Mouse (Mus musculus) kidney, postnatal 14 days (tissue): ENCODE measurements at regions not wholly inside any gene's neighbourhood (a gene's known extent, or its start where the extent isn't known, plus 50 kb on each side); places are given as distances from the start of the nearest gene placed in this dataset.

ENCODE experiments used
- DNase-seq: peaks from one replicate; pipeline ENCODE4 v3.0.0; 2022; ENCODE audit warnings: mixed read lengths

DNA sequence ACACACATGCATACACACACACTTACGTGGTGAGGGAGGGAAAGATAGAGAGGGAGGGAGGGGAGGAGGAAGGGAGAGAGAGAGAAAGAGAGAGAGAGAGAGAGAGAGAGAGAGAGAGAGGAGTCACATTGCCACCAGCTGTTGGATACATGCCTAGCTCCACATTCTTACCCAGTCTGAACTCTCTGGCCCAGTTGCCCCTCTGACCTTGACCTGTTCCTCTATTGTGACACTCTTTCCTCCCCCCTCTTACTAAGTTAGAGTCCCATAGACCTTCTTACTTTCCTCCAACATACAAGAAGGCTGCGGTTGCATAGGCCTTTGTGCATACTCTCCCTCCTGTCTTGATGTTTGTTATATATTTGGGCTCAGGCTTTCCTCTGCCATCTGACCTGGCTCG is 211.7 kb upstream of the Kazn start:
- no peak for DNase-seq

- DNase-seq: no peak
Observed at GRCm38 (mm10) chr4:142449713-142450112, 210.5 kb upstream of the Kazn start.

DNA sequence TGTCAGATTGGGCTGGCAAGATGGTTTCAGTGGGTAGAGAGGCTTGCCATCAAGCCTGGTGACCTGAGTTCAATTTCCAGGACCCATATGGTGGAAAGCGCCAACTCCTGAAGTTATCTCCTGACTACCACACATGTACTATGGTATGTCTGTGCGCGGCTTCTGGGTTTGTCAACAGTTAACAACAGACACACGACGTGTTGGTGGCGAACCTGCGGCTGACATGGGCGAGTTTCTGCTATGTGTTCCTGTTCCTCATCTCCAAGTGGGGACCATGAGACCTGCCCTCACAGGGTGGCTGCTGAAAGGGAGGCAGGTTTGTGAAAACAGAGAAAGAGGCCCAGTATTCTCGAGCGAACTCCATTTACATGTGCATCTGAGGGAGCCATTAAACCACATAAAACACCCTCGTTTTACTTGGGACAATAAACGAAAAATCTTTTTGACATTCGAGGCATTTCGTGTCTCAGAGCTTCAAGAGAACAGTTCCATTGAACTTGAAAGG is 210.0 kb upstream of the Kazn start:
- DNase-seq: no peak

DNA sequence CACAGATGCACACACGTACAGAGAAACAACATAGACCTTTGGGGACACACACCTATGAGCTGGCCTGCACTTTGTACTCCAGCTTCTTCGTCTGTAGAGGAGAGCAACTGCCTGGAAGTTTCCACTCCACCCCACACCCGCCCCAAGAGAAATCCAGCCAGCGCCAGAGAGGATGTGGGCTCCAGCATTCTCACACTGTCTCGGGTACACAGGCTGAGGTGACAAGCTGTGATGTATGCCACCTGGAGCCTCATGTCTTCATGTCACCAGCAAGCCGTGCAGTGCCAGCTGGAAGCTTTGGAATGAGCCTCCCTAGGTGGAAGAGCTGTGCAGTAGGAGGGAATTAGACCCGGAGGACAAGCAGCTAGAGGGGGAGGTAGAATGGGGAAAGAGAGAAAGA is 208.3 kb upstream of the Kazn start:
- peak; percentile 25 for DNase-seq

GRCm38 (mm10) chr4:142441045-142441444 is 201.8 kb upstream of the Kazn start:
- DNase-seq: no peak

DNA sequence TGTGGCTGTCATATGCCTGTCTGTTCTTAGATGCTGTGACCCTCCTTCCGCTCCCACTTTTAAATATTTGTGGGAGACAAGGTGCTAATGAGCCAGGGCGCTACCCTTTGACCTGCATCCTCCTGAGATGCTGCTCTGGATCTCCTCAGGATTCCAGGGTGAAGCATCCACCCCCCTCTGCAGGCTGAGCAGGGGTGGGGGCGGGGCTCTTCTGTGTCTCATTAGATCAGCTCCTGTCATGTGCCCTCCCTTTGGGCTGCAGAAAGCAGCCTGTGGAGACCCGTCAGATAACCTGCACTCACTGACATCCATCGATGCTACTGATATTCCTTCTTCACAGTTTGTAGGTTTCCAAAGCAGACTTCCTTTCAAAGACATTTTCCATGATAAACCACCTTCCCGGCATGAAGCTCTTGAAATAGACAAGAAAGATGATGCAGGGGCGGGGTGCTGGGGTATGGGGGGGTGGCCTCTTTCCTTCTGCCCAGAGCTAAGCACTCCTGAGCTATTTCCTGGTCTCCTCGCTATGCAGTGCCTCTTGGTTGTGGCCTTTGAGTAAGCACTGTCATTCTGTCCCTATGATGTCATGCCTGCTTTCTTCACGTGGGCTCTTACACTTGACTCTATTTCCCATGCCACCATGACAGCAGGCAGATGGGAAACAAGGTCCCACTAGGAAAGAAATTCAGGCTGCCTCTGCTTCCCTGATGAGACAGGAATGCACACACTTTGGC is 200.4 kb upstream of the Kazn start:
- no peak for DNase-seq

GRCm38 (mm10) chr4:142424596-142424995 is 185.4 kb upstream of the Kazn start:
- DNase-seq: no peak

DNA sequence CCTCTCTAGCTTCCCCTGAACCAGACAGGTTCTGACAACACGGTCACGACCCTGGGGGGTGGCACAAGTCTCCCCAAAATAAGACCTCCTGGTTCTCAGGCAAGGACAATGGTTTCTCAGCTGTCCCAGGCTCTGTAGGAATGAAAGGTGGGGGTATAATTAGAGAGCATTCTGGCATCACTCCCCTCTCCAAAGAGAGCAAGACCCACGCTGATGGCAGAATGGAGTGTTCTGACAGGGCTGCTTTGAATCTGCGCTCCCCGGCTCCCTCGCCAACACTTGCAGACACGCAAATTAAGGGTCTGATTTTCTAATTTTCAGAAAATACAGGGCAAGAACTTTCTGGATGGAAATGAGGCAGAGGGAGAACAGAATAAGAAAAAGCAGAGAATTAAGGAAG is 181.2 kb upstream of the Kazn start:
- DNase-seq: no peak

DNA sequence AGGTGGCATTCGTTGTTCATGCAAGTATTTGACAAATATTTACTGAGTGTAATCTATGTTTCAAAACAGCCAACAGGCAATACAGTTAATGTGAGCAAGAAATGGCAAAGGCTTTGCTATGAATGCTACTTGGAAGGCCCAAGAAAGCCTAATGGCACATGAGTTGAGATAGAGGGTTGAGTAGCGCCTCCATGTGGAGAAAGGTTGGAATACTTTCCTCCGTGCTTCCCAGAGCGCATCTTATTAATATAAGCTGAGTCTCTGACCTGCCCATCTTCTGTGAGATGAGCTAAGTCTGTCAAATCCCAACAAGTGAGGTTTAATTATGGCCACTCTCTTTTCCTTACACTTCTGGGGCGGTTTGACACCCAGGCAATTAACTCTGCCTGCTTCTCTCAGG is 175.7 kb upstream of the Kazn start:
- DNase-seq: no peak

DNA sequence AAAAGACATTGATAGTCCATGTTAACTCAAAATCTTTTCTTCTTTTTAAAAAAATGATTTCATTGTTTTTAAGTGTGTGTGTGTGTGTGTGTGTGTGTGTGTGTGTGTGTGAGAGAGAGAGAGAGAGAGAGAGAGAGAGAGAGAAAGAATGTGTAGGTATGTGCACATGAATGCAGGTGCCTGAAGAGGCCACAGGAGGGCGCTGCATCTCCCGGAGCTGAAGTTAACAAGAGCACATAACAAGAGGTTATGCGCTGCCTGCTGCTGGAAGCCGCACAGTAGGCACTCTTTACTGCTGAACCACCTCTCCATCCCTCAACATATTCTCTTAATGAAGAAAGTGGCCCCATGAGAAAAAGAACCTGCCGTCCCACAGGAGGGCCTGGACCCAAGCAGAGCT is 172.6 kb upstream of the Kazn start:
- no peak for DNase-seq

DNA sequence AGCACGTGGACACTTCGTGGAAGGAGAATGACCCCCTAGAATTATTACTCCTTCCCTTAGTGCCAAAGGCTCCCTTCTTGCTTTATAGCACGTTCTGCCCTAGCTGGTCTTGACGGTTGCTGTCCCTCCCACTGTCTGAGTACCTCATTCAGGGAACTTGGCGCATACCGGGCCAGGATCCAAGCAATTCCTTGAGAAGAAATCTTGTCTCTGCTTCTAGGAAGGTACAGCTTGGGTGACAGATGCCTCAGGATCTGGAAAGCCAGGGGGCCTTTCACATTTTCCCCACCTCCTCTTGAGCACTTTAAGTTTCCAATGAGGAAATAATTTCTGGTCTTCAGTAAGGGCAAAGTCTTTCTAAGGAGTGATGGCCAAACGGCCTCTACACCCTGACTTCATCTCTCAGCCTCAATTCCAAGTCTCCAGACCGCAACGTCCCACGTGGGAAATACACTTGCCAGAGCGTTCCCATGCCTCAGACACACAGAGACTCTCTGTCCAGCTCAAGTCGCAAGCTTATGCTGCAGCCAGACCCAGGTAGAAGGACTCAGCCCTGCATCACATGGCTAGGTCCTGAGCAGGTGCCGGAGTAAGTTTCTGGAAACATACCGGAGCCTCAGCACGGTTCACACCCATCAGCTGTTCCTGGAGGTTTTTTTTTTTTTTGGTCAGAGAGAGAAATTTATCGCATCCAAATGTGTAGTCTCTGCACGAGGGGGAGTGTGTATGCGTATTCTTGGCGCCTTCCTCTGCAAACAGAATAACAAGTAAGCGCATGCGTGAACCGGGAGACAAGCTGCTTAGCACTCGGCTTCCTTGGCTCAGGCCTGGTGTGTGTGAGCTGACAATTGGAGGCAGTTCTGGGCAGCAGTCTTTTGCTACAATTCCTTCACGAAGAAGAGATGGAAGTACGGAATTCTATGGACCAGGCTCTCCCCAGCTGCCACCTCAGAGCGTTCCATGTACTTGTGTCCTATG is 171.7 kb upstream of the Kazn start:
- peak; percentile 22 for DNase-seq

DNA sequence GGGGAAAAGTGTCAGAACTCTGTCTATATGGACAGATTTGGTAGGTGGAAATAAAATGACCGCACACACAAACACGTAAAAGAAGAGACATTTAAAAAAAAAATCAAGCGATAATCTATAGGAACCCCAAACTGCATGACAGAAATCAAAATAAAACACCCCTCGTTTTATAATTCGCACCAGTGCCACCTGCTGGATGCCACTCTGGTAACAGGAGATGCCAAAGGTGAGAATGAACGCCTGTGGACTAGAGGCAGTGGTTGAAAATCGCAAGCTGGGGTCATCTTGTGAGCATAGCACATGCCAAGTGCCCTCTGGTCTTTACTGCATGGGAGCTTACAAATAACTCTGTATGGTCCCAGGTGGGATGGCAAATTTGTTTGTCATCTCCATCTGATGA is 158.7 kb upstream of the Kazn start:
- no peak for DNase-seq

DNA sequence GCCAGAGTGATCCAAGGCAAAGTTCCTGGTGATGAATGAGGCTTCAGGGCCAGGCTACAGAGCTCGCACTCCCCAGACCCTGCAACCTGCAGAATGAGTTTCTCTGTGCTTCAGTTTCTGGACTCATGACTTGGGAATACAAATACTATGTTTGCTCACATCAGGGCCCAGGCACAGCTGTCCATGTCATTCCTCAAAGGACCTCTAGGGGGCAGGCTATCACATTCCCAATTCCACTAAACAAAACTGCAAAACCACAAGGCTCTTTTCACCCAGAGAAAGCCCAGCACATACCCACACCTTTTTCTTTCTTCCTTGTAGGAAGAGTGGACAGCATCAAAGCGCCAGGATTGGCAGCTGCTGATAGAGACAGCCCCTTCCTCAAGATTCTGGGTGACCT is 153.7 kb upstream of the Kazn start:
- peak; percentile 22 for DNase-seq

DNA sequence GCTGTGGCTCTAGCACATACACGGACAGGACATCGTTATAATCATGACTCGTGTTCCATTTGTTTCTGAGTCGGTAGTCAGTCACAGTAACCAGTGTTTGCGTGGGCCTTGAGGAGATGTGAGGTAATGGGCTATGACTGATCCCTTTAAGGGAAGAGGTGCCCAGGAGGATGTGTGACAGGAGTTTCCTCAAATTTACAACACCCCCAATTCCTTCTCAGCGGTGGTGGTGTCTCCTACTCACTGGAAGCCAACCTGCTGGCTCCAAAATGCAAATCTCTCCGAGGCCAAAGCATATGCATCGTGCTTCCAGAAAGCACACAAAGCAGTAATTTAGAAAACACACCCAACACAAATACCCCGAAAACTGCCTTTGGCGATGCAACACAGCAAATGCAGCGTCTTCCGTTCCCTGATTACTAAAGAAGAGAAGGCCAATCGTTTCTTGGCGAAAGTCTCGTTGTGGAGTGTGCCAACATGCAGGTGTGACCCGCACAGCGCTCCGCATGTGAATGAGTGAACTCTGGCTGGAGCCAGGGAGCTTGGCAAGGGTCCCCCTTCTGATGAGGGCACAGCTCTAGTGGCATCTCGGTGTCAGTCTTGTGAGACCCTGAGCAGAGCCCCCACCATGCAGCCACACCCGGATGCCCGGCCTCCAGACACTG is 151.5 kb upstream of the Kazn start:
- no peak for DNase-seq

- no peak for DNase-seq
Observed at GRCm38 (mm10) chr4:142388476-142388875, 149.3 kb upstream of the Kazn start.

- no peak for DNase-seq
Observed at GRCm38 (mm10) chr4:142381168-142381567, 142.0 kb upstream of the Kazn start.

GRCm38 (mm10) chr4:142378452-142378851 is 139.3 kb upstream of the Kazn start:
- DNase-seq: no peak

DNA sequence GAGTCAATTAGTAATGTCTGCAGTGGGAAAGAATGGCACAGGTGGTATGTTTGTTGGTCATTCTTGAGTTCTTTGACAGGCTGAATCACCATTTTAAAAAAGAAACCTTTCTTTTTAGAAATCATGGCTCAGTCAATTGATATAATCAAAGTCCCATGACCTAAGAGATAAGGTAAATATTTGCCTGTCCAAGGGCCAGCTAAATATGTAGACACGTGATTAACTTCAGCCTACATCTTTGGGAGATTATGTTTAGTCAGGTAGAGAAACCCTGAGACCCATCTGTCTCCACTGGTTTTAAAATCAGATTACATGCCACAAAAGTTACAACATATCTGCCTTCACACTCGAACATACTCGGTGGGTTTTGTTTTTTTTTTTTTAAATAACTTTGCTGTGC is 128.6 kb upstream of the Kazn start:
- no peak for DNase-seq

DNA sequence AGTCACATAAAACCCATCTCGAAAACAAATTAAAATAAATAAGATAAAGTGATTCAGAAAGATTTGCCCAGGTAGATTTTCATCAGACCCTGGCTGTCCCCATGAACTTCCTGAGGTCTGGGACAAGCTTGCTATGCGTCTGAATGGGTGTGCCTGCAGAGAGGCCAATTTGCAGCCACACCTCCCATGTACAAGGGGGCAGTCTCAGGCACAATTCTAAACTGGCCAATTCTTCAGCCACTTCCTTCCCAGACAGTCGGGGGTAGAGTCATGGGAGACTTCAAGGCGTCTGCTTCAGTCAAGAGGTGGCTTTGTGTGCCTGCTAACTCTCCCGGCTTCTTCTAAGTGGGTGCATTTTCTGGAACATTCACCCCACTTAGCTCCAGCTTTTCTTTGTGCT is 122.9 kb upstream of the Kazn start:
- no peak for DNase-seq

GRCm38 (mm10) chr4:142358866-142359265 is 119.7 kb upstream of the Kazn start:
- peak; percentile 22 for DNase-seq

GRCm38 (mm10) chr4:142355387-142355786 is 116.2 kb upstream of the Kazn start:
- DNase-seq: no peak

DNA sequence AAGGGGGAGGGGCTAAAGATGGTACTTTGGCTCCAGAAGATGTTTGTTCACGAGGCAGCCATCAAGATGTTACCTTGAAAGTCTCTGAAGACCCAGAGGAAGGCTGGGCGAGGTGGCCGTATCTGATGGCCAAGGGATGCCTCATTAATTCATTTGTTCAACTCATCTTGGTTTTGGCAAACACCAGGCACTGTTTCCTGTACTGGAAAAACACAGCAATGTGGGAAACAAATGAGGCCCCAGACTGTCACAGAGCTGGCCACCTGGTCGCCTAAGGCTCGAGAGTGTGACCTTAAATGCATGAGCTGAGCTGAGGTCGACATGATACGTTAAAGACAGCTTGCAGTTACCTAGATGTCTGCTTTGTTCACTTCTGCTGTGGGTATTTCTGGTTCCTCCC is 114.3 kb upstream of the Kazn start:
- DNase-seq: no peak

GRCm38 (mm10) chr4:142351831-142352230 is 112.6 kb upstream of the Kazn start:
- DNase-seq: no peak
